Mouse (Mus musculus) limb, embryonic 12.5 days (tissue): ENCODE results near the gene Itpr2. TPM values are rescaled to one million over a fixed set of nuclear protein-coding genes. Genes with fewer than 3 reads are reported as not detected.

Source experiments
- ATAC-seq: fragments of 200-750 bp; cut with Nextera tagmentation; 2 replicates; pipeline ENCODE4 v1.8.0; 2017; ENCODE audit warnings: low read depth, moderate TSS enrichment; ENCODE audit not compliant: insufficient number of reproducible peaks, insufficient read depth, low FRiP score, low TSS enrichment
- H3K27ac ChIP-seq: fragments of 300-500 bp; sonication (generic); 2 replicates; pipeline ENCODE4 v1.5.1; 2016; ENCODE audit warnings: mild to moderate bottlenecking, moderate library complexity
- H3K27me3 ChIP-seq: fragments of 300-500 bp; sonication (generic); 2 replicates; pipeline ENCODE4 v1.6.1; 2016; ENCODE audit warnings: mild to moderate bottlenecking, moderate library complexity
- H3K36me3 ChIP-seq: fragments of 300-500 bp; sonication (generic); 2 replicates; pipeline ENCODE4 v1.6.1; 2016; ENCODE audit warnings: mild to moderate bottlenecking, moderate library complexity
- H3K4me1 ChIP-seq: fragments of 300-500 bp; sonication (generic); replicated peaks from 2 replicates; pipeline ENCODE4 v1.6.1; 2016
- H3K4me2 ChIP-seq: fragments of 300-500 bp; sonication (generic); 2 replicates; pipeline ENCODE4 v1.6.1; 2016; ENCODE audit warnings: mild to moderate bottlenecking, moderate library complexity
- H3K4me3 ChIP-seq: fragments of 300-500 bp; sonication (generic); replicated peaks from 2 replicates; pipeline ENCODE4 v1.5.1; 2016; ENCODE audit warnings: mild to moderate bottlenecking
- H3K9ac ChIP-seq: fragments of 300-500 bp; sonication (generic); replicated peaks from 2 replicates; pipeline ENCODE4 v1.6.1; 2016; ENCODE audit warnings: mild to moderate bottlenecking, moderate library complexity
- H3K9me3 ChIP-seq: fragments of 300-500 bp; sonication (generic); 2 replicates; pipeline ENCODE4 v1.6.1; 2016; ENCODE audit warnings: mild to moderate bottlenecking, moderate library complexity
- WGBS: fragments of 180-500 bp; shearing (Covaris S2); methylation state at CpG from one replicate; pipeline ENCODE4 v1.1.7; 2016; 5-methylcytosine and 5-hydroxymethylcytosine counted together
- polyA plus RNA-seq: library from polyadenylated mRNA; unstranded; fragments of >200 nt; fragmentation: Nextera tagmentation; extraction: Ambion mirVana; gene quantifications from 2 replicates; pipeline ENCODE4 v1.2.1, GENCODE M21; 2016

The Itpr2 gene
- polyA plus RNA-seq, 1 experiment from 2014 or later: 7.0 TPM

DNA sequence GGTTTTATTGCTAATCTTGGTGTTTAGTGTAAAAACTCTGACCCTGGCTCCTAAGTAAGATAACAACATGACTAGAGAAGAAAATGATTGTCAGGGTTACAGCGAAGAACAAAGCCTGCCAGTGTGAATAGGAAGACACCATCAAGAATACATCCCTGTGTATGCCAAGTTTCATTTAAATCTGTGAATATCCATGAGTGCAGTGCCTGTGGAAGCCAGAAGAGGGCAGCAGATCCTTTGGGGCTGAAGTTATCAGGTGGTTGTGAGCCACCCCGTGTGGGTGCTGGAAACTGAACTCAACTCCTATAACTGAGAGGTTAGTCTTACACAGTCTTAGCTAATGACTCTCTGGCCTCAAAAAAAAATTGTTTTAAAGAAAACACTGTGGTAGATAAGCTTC lies 109.8 kb downstream of the Itpr2 start:
- WGBS: 82% methylated on average over 2 of the region's 2 CpGs
- Histone ChIP-seq H3K36me3 (no peaks in the 10 kb centered on the region), H3K4me1 (peaks cover 13% of the 10 kb centered on the region), H3K27ac (no peak overlapping the region), H3K9ac (no peak overlapping the region), H3K9me3 (no peaks in the 10 kb centered on the region; the same call in 1 of the 2 replicates), H3K4me3 (no peak overlapping the region), H3K4me2 (no peak overlapping the region), H3K27me3 (no peaks in the 10 kb centered on the region)
- ATAC-seq: no peak

- Histone ChIP-seq H3K27ac (no peak overlapping the region), H3K4me2 (no peak overlapping the region), H3K4me3 (no peak overlapping the region), H3K36me3 (no peaks in the 10 kb centered on the region), H3K9me3 (no peaks in the 10 kb centered on the region; the same call in 1 of the 2 replicates), H3K4me1 (peaks cover 5% of the 10 kb centered on the region), H3K27me3 (no peaks in the 10 kb centered on the region), H3K9ac (no peak overlapping the region)
- 87% methylated on average over 4 of the region's 4 CpGs for WGBS
- ATAC-seq: no peak
Observed at GRCm38 (mm10) chr6:146390159-146390558, 111.9 kb downstream of the Itpr2 start.

GRCm38 (mm10) chr6:146388010-146388409 lies 114.0 kb downstream of the Itpr2 start:
- H3K36me3 ChIP-seq: no peaks in the 10 kb centered on the region
- no peak for ATAC-seq
- WGBS: 89% methylated on average over 4 of the region's 4 CpGs

GRCm38 (mm10) chr6:146387039-146387713 lies 114.8 kb downstream of the Itpr2 start:
- no peak overlapping the region for H3K9ac ChIP-seq
- ATAC-seq: no peak

More at GRCm38 (mm10) chr6:146388010-146388409, 114.0 kb downstream of the Itpr2 start:
- H3K4me3 ChIP-seq: no peak overlapping the region
- H3K4me1 ChIP-seq: peaks cover 5% of the 10 kb centered on the region
- no peaks in the 10 kb centered on the region; the same call in 1 of the 2 replicates for H3K9me3 ChIP-seq
- no peak overlapping the region for H3K4me2 ChIP-seq
- H3K27me3 ChIP-seq: no peaks in the 10 kb centered on the region
- no peak overlapping the region for H3K27ac ChIP-seq
- H3K9ac ChIP-seq: no peak overlapping the region

DNA sequence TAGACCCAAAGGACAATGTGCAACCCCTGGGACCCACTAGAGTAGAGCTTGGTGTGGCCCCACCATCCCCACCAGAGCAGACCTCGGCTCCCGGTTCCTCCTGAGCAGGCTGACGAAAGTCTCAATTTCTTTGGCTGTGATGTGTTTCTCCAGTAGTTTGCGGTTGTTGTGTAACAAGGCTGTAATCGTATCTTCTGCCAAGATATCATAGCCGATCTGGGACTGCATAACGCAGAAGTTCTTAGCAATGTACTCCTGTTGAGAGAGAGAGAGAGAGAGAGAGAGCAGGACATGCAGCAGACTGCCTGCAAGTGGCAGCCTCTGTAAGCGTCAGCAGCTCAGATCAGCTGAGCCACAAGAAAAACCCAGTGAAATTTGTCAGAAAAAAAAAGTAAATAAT lies 122.8 kb downstream of the Itpr2 start:
- H3K27ac ChIP-seq: no peak overlapping the region
- 90% methylated on average over 8 of the region's 8 CpGs for WGBS
- H3K36me3 ChIP-seq: no peaks in the 10 kb centered on the region
- H3K27me3 ChIP-seq: no peaks in the 10 kb centered on the region
- no peaks in the 10 kb centered on the region for H3K9me3 ChIP-seq
- H3K9ac ChIP-seq: no peak overlapping the region
- no peak overlapping the region for H3K4me2 ChIP-seq
- ATAC-seq: no peak
- H3K4me1 ChIP-seq: no peaks in the 10 kb centered on the region
- H3K4me3 ChIP-seq: no peak overlapping the region

More at GRCm38 (mm10) chr6:146387039-146387713, 114.8 kb downstream of the Itpr2 start:
- 39% methylated on average over 6 of the region's 6 CpGs for WGBS
- Histone ChIP-seq H3K27ac (no peak overlapping the region), H3K9me3 (no peaks in the 10 kb centered on the region), H3K4me2 (no peak overlapping the region), H3K4me1 (peaks cover 5% of the 10 kb centered on the region), H3K27me3 (no peaks in the 10 kb centered on the region), H3K36me3 (no peaks in the 10 kb centered on the region), H3K4me3 (no peak overlapping the region)

GRCm38 (mm10) chr6:146371511-146371910 lies 130.5 kb downstream of the Itpr2 start:
- Histone ChIP-seq H3K9me3 (no peaks in the 10 kb centered on the region), H3K27me3 (no peaks in the 10 kb centered on the region), H3K4me3 (no peak overlapping the region), H3K36me3 (no peaks in the 10 kb centered on the region), H3K4me1 (no peaks in the 10 kb centered on the region), H3K9ac (no peak overlapping the region), H3K4me2 (no peak overlapping the region), H3K27ac (no peak overlapping the region)
- no peak for ATAC-seq
- 59% methylated on average over 2 of the region's 2 CpGs for WGBS

DNA sequence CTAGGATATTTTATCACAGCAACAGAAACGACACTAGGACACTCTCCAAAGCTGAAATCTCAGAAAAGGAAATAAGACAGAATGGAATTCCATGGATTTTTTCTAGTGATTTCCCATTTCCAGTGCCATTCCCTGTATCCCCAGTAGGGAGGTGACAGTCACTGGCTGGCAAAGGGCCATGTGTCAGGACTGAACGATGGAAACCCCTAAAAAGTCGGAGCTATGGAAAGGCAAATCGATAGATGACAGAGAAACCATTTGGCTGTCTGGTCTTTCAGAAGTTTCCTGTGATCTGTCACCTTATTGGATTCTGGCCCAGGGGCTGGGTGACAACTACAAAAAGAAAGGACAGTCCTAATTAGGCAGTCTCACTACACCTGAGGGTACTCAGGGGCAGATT lies 135.8 kb downstream of the Itpr2 start:
- Histone ChIP-seq H3K4me2 (no peak overlapping the region), H3K27me3 (no peaks in the 10 kb centered on the region), H3K27ac (no peak overlapping the region), H3K4me1 (no peaks in the 10 kb centered on the region), H3K36me3 (no peaks in the 10 kb centered on the region), H3K9me3 (no peaks in the 10 kb centered on the region), H3K9ac (no peak overlapping the region), H3K4me3 (no peak overlapping the region)
- 83% methylated on average over 4 of the region's 4 CpGs for WGBS
- no peak for ATAC-seq

GRCm38 (mm10) chr6:146357911-146358310 lies 144.1 kb downstream of the Itpr2 start:
- Histone ChIP-seq H3K9ac (no peak overlapping the region), H3K4me3 (no peak overlapping the region), H3K4me2 (no peak overlapping the region), H3K27me3 (no peaks in the 10 kb centered on the region), H3K36me3 (no peaks in the 10 kb centered on the region), H3K4me1 (0 out of 2 replicates have a peak, but pooled peaks cover 2% of the 10 kb centered on the region), H3K27ac (peak overlapping the region; percentile 9; the same call in 1 of the 2 replicates), H3K9me3 (no peaks in the 10 kb centered on the region)
- 68% methylated on average over 4 of the region's 4 CpGs for WGBS
- no peak for ATAC-seq

DNA sequence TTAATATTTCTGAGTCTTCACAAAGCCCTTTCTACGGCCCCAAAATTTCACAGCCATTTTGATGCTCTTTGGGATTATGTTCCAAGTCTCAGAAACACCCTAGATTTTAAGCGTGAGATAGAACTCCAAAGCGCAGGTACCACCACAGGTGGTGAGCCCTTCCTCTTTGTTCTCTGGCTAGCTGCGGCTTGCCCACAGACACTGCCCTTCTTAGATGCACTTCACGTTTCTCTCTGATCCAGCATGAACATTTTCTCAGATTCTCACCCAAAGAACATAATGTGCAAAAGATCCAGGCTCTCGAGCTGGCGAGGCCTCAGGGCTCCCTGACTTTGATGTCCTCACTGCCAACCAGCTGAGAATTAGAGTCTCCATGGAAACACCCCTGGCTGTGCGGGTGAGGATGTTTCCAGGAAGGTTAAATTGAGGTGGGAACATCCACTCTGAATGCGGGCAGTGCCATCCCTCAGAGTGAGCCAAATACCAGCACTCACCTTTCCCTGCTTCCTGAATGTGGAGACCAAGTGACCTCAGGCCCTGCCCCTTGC lies 149.7 kb downstream of the Itpr2 start:
- H3K27me3 ChIP-seq: no peaks in the 10 kb centered on the region
- H3K4me2 ChIP-seq: no peak overlapping the region
- no peaks in the 10 kb centered on the region for H3K36me3 ChIP-seq
- H3K4me1 ChIP-seq: no peaks in the 10 kb centered on the region
- H3K9me3 ChIP-seq: peaks cover 3% of the 10 kb centered on the region; the same call in 1 of the 2 replicates
- no peak for ATAC-seq
- 55% methylated on average over 9 of the region's 9 CpGs for WGBS
- H3K4me3 ChIP-seq: no peak overlapping the region
- no peak overlapping the region for H3K27ac ChIP-seq
- H3K9ac ChIP-seq: no peak overlapping the region

DNA sequence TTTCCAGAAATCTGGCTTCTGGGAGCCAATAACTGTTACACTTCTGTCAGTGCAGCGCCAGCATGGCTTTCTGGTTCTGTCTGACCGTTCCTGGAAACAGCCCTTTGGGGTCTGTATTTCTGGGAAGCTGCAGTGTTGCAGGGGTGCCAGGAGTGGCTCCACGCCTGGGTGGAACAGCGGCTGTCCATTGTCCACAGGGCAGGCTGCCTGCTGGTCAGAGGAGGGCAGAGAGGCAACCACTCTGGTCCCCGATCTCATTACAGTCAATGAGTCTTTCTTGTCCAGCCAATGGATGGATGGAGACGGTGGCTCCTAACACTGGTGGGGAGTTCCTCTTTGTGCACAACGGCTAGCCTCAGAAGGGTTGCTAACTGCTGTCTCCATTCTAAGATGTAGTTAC lies 150.2 kb downstream of the Itpr2 start:
- H3K36me3 ChIP-seq: no peaks in the 10 kb centered on the region
- H3K4me1 ChIP-seq: no peaks in the 10 kb centered on the region
- H3K27me3 ChIP-seq: no peaks in the 10 kb centered on the region
- H3K4me3 ChIP-seq: no peak overlapping the region
- 77% methylated on average over 7 of the region's 7 CpGs for WGBS
- peaks cover 3% of the 10 kb centered on the region; the same call in 1 of the 2 replicates for H3K9me3 ChIP-seq
- no peak overlapping the region for H3K27ac ChIP-seq
- ATAC-seq: no peak
- H3K4me2 ChIP-seq: no peak overlapping the region
- no peak overlapping the region for H3K9ac ChIP-seq

DNA sequence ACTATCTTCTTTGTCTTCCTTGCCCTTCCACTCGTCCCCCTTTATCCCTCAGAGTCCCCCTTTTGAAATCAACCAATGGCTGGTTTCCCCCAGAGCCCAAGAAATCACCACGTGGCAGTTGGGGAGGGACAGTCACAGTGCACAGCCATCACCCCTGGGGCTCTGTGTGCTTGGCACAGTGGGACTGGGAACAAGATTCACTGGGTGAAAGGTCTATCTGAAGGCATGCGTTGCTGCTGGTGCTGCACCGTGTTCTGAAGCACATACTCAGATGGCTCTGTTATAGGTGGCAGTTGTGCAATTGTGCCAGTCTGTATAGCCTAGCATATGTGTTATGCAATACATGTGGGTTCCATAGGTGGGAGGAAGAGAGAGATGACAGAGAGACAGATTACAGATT lies 154.5 kb downstream of the Itpr2 start:
- H3K4me1 ChIP-seq: no peaks in the 10 kb centered on the region; the same call in 1 of the 2 replicates
- H3K9ac ChIP-seq: no peak overlapping the region
- no peaks in the 10 kb centered on the region for H3K36me3 ChIP-seq
- no peak overlapping the region for H3K4me2 ChIP-seq
- no peak for ATAC-seq
- no peak overlapping the region for H3K27ac ChIP-seq
- peaks cover 3% of the 10 kb centered on the region; the same call in 1 of the 2 replicates for H3K9me3 ChIP-seq
- no peaks in the 10 kb centered on the region for H3K27me3 ChIP-seq
- H3K4me3 ChIP-seq: no peak overlapping the region
- WGBS: 68% methylated on average over 4 of the region's 4 CpGs
